Mouse (Mus musculus) liver, embryonic 16.5 days (tissue): ENCODE data around the gene Tssk2. TPM values are rescaled to one million over a fixed set of nuclear protein-coding genes. Genes with fewer than 3 reads are reported as not detected.

Source experiments
- ATAC-seq: fragments of 200-750 bp; cut with Nextera tagmentation; 2 replicates; pipeline ENCODE4 v1.8.0; 2017; ENCODE audit warnings: low read depth, mild to moderate bottlenecking, moderate number of reproducible peaks, moderate library complexity
- H3K27ac ChIP-seq: fragments of 300-500 bp; sonication (generic); 2 replicates; pipeline ENCODE4 v1.5.1; 2014; ENCODE audit warnings: mild to moderate bottlenecking, low read length
- H3K27me3 ChIP-seq: fragments of 300-500 bp; sonication (generic); 2 replicates; pipeline ENCODE4 v1.6.1; 2014; ENCODE audit warnings: low read depth, low read length, mixed read lengths; ENCODE audit not compliant: control insufficient read depth, insufficient read depth
- H3K36me3 ChIP-seq: fragments of 300-500 bp; sonication (generic); 2 replicates; pipeline ENCODE4 v1.6.1; 2014; ENCODE audit warnings: mild to moderate bottlenecking; ENCODE audit not compliant: control insufficient read depth, insufficient read depth
- H3K4me1 ChIP-seq: fragments of 300-500 bp; sonication (generic); 2 replicates; pipeline ENCODE4 v1.6.1; 2014; ENCODE audit warnings: low read depth, low read length, mixed read lengths; ENCODE audit not compliant: control insufficient read depth
- H3K4me2 ChIP-seq: fragments of 300-500 bp; sonication (generic); 2 replicates; pipeline ENCODE4 v1.6.1; 2014; ENCODE audit warnings: low read depth, low read length, mixed read lengths
- H3K4me3 ChIP-seq: fragments of 300-500 bp; sonication (generic); 2 replicates; pipeline ENCODE4 v1.5.1; 2014; ENCODE audit warnings: low read depth, mild to moderate bottlenecking, low read length
- H3K9ac ChIP-seq: fragments of 300-500 bp; sonication (generic); 2 replicates; pipeline ENCODE4 v1.6.1; 2014; ENCODE audit warnings: low read depth, low read length
- H3K9me3 ChIP-seq: fragments of 300-500 bp; sonication (generic); replicated peaks from 2 replicates; pipeline ENCODE4 v1.6.1; 2016; ENCODE audit warnings: low read length; ENCODE audit not compliant: control insufficient read depth
- WGBS: fragments of 180-500 bp; shearing (Covaris S2); extraction: QIAGEN DNeasy Blood & Tissue Kit; methylation state at CpG from one replicate; pipeline ENCODE4 v1.1.7; 2014; ENCODE audit not compliant: insufficient replicate concordance; 5-methylcytosine and 5-hydroxymethylcytosine counted together
- polyA plus RNA-seq: library from polyadenylated mRNA; unstranded; fragments of >200 nt; fragmentation: Nextera tagmentation; extraction: Ambion mirVana; gene quantifications from 2 replicates; pipeline ENCODE4 v1.2.1, GENCODE M21; 2015

Tssk2 gene
- polyA plus RNA-seq, 1 experiment from 2014 or later = not detected

- Histone ChIP-seq H3K4me1 (peaks cover 20% of the 10 kb centered on the region), H3K4me3 (no peak overlapping the region), H3K9ac (peak overlapping the region; percentile 5; the same call in 1 of the 2 replicates), H3K36me3 (no peaks in the 10 kb centered on the region), H3K4me2 (peak overlapping the region; percentile 91), H3K27me3 (peaks cover 21% of the 10 kb centered on the region), H3K9me3 (no peaks in the 10 kb centered on the region), H3K27ac (no peak overlapping the region)
- ATAC-seq = no peak
- 38% methylated on average over 20 of the region's 20 CpGs for WGBS
These were observed 22.1 kb downstream of the Tssk2 start for GRCm38 (mm10) chr16:17920586-17920985.

GRCm38 (mm10) chr16:17921325-17922162 is 23.1 kb downstream of the Tssk2 start:
- H3K4me1 ChIP-seq = peaks cover 20% of the 10 kb centered on the region
- peaks cover 11% of the 10 kb centered on the region for H3K27me3 ChIP-seq
- 1% methylated on average over 47 of the region's 47 CpGs for WGBS
- peak overlapping the region; percentile 89 for H3K4me3 ChIP-seq
- no peaks in the 10 kb centered on the region for H3K9me3 ChIP-seq
- peak; percentile 92 for ATAC-seq
- no peaks in the 10 kb centered on the region for H3K36me3 ChIP-seq
- peak overlapping the region; percentile 91 for H3K4me2 ChIP-seq
- peak overlapping the region; percentile 74 for H3K9ac ChIP-seq
- H3K27ac ChIP-seq = peak overlapping the region; percentile 88

DNA sequence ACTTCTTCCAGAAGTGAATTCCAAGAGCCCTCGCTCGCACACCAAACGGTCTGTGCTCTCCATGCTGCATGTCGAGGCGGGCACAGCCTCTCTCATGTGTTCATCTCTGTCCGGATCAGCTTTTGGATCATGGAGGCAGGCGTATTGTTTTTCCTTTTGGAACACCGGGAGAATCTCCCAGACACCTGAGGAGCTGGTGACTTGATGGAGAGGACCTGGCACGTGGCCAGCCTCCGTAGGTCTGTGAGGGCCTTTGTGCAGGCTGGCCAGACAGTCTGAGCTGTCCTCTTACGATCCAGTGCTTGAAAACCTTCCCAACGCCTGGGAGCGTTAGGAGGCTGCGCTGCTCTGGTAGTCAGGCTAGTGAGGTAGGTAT is 23.7 kb downstream of the Tssk2 start:
- peak overlapping the region; percentile 89 for H3K4me3 ChIP-seq
- no peaks in the 10 kb centered on the region for H3K9me3 ChIP-seq
- peak; percentile 16; the same call in 1 of the 2 replicates for ATAC-seq
- peak overlapping the region; percentile 91 for H3K4me2 ChIP-seq
- peak overlapping the region; percentile 74 for H3K9ac ChIP-seq
- under 1% methylated on average over 14 of the region's 14 CpGs for WGBS
- peak overlapping the region; percentile 88 for H3K27ac ChIP-seq
- H3K27me3 ChIP-seq = peaks cover 6% of the 10 kb centered on the region; the same call in 1 of the 2 replicates
- H3K36me3 ChIP-seq = no peaks in the 10 kb centered on the region
- H3K4me1 ChIP-seq = peaks cover 20% of the 10 kb centered on the region

- Histone ChIP-seq H3K4me1 (peaks cover 22% of the 10 kb centered on the region), H3K4me2 (peak overlapping the region; percentile 99), H3K36me3 (no peaks in the 10 kb centered on the region), H3K27me3 (no peaks in the 10 kb centered on the region), H3K27ac (peak overlapping the region; percentile 90), H3K9ac (peak overlapping the region; percentile 85), H3K9me3 (no peaks in the 10 kb centered on the region), H3K4me3 (peak overlapping the region; percentile 86)
- 1% methylated on average over 71 of the region's 72 CpGs for WGBS
- ATAC-seq = peak; percentile 12
These were observed 29.1 kb downstream of the Tssk2 start for GRCm38 (mm10) chr16:17927351-17928082.

DNA sequence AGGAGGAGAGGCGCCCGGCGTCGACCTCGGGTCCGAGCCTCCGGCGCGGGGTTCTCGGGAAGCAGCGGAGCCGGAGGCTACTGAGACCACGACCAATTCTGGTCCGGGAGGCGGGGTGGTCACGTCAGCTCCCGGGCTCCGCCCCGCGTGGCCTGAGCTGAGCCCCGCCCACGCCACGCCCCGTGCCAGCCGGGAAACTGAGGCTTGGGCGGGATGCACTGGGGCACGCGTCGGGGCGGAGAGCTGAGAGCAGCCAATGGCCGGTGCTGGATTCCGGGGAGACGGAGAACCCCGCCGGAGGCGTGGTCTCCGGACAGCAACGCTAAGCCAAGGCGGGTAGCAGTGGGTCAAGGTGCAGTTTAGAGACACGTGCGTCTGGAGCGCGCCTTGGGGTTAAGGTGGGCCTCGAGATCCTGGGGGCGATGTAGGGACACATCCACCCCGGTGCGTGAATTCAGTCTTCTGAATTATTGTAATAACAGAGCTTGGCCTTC is 29.7 kb downstream of the Tssk2 start, which contains the start of gene Slc25a1:
TSS of gene Slc25a1 (minus strand) at position 133 of the 494 bp plus-strand sequence.
- Histone ChIP-seq H3K36me3 (no peaks in the 10 kb centered on the region), H3K9ac (peak within 1 kb of the TSS; percentile 85), H3K4me2 (peak within 1 kb of the TSS; percentile 99), H3K4me3 (peak within 1 kb of the TSS; percentile 86), H3K27me3 (no peaks in the 10 kb centered on the region), H3K9me3 (no peaks in the 10 kb centered on the region), H3K27ac (peak within 1 kb of the TSS; percentile 90), H3K4me1 (peaks cover 19% of the 10 kb centered on the region)
- peak; percentile 88 for ATAC-seq
- WGBS = under 1% methylated on average over 47 of the region's 47 CpGs

DNA sequence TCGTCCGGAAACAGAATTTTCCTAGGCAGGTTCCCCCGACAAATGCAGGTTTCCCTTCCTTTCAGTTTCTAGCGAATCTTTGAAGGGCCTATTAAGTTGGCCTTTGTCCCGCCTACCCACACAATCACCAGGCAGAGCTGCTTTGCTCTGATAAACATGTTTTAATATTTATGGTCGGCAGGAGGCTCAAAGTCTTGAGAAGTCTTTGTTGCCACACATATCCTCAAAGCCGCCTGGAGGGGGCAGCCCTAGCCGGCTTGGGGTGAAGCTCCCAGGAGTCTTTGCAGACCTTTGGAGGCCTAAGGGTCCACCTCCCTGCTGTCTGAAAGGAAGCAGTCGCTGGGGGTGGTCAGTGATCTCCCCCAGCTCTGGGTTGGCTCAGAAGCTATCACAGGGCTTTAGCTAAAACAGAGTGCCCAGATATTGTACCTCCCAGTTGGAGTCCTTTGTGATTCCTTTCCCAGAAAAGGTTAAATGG is 30.2 kb downstream of the Tssk2 start:
- Histone ChIP-seq H3K27ac (peak overlapping the region; percentile 90), H3K9me3 (no peaks in the 10 kb centered on the region), H3K4me1 (peaks cover 21% of the 10 kb centered on the region), H3K36me3 (no peaks in the 10 kb centered on the region), H3K4me2 (peak overlapping the region; percentile 99), H3K27me3 (no peaks in the 10 kb centered on the region), H3K4me3 (peak overlapping the region; percentile 86), H3K9ac (peak overlapping the region; percentile 85)
- 0% methylated on average over 9 of the region's 9 CpGs for WGBS
- ATAC-seq = peak; percentile 53

- H3K27ac ChIP-seq = peak overlapping the region; percentile 90
- H3K9ac ChIP-seq = no peak overlapping the region; the same call in 1 of the 2 replicates
These were observed 30.8 kb downstream of the Tssk2 start for GRCm38 (mm10) chr16:17929211-17929610.

DNA sequence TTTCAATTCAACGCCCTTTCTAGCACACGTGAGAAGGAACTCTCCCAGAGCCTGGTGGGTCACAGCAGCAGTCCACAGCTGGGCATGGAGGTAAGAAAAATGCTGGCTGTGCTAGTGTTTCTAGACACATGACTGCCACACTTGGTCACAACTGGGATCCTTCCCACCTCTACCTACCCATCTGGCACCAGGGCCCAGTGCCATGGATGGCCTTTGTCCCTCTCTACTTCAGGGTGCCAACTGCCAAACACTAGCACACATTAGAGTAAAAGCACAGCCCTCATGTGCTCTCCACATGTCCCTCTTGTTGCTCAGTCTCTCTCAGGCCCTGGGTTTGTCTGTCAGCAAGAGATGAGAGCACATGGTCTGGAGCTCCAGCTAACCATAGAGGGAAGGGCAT is 31.2 kb downstream of the Tssk2 start:
- ATAC-seq = no peak
- H3K9me3 ChIP-seq = no peaks in the 10 kb centered on the region
- no peak overlapping the region for H3K9ac ChIP-seq
- no peaks in the 10 kb centered on the region for H3K36me3 ChIP-seq
- WGBS = 85% methylated on average over 2 of the region's 2 CpGs
- no peak overlapping the region for H3K4me2 ChIP-seq
- no peak overlapping the region for H3K27ac ChIP-seq
- H3K4me1 ChIP-seq = peaks cover 29% of the 10 kb centered on the region
- no peaks in the 10 kb centered on the region for H3K27me3 ChIP-seq
- H3K4me3 ChIP-seq = no peak overlapping the region

More at GRCm38 (mm10) chr16:17929211-17929610, 30.8 kb downstream of the Tssk2 start:
- Histone ChIP-seq H3K4me1 (peaks cover 26% of the 10 kb centered on the region), H3K4me2 (peak overlapping the region; percentile 99), H3K4me3 (no peak overlapping the region), H3K9me3 (no peaks in the 10 kb centered on the region), H3K36me3 (no peaks in the 10 kb centered on the region), H3K27me3 (no peaks in the 10 kb centered on the region)
- WGBS = 11% methylated on average over 2 of the region's 2 CpGs
- no peak for ATAC-seq
